Mouse (Mus musculus) ES-Bruce4 (cell line): ENCODE measurements around the gene Ggps1.

Experiments used
- CTCF ChIP-seq: IDR thresholded peaks from one replicate; pipeline ENCODE4 v1.8.1; 2011; ENCODE audit warnings: low read depth, low read length
- EP300 ChIP-seq: IDR thresholded peaks from 2 replicates; pipeline ENCODE4 v1.6.1; 2011; ENCODE audit warnings: low read depth, low read length; ENCODE audit not compliant: insufficient read depth

DNA sequence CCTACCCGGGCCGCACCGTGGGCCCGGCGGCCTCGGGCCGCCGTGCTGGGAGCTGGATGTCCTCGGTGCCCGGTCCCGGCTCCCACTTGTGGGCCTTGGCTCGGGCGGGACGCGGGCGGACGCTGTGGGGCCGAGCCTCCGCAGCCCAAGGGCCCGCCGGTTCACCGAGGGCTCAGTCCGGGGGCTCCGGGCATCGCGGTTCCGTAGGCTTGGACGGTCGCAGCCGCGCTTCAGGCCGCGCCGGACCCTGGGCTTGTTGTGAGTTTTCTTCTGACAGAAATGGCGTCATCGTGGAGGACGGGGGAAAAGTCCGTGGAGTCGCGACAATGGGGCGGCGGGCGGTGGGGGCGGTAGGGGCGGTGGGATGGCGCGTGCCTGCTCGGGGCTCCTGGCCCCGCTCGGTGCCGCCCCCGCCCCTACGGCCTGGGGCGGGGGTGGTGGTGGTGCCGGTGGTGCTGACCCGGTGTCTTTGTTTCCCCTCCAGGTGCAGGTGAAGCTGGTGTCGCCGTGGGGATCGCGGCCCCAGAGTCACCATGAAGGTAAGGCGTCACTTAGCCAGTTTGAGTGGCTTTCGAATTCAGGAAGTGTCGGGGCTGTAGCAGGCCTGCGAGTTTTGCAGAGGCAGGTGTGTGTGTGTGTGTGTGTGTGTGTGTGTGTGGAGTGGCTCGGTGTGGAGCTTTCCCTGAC lies 1.2 kb upstream of the Ggps1 start:
- TF ChIP-seq CTCF: no peak
- TF ChIP-seq EP300: no peak
